Mouse (Mus musculus) telencephalon, adult 2 months (tissue): ENCODE data around the gene Sh3pxd2a.
"Not testable (repeated sequence)": the region's sequence is repeated elsewhere in the genome, so short reads cannot be mapped to it uniquely, and the experiment has no call there.

Experiments
- DNase-seq: peaks from one replicate; pipeline ENCODE4 v3.0.0-alpha.2; 2011; ENCODE audit warnings: low read depth, low spot score

Sh3pxd2a gene

GRCm38 (mm10) chr19:47409142-47409541 is 55.1 kb downstream of the Sh3pxd2a start:
- DNase-seq, result no peak

GRCm38 (mm10) chr19:47408656-47409055 is 55.5 kb downstream of the Sh3pxd2a start:
- DNase-seq, result no peak

GRCm38 (mm10) chr19:47407332-47407731 is 56.9 kb downstream of the Sh3pxd2a start:
- DNase-seq, result no peak

GRCm38 (mm10) chr19:47406524-47406923 is 57.7 kb downstream of the Sh3pxd2a start:
- no peak for DNase-seq

GRCm38 (mm10) chr19:47405548-47405947 is 58.7 kb downstream of the Sh3pxd2a start:
- DNase-seq, result no peak

GRCm38 (mm10) chr19:47403391-47404379 is 60.5 kb downstream of the Sh3pxd2a start:
- no peak for DNase-seq

GRCm38 (mm10) chr19:47402976-47403375 is 61.2 kb downstream of the Sh3pxd2a start:
- DNase-seq, result no peak

- no peak for DNase-seq
These were observed 61.7 kb downstream of the Sh3pxd2a start for GRCm38 (mm10) chr19:47402544-47402943.

GRCm38 (mm10) chr19:47399709-47400108 is 64.5 kb downstream of the Sh3pxd2a start:
- no peak for DNase-seq

GRCm38 (mm10) chr19:47399029-47399428 is 65.2 kb downstream of the Sh3pxd2a start:
- no peak for DNase-seq

- DNase-seq, result no peak
These were observed 66.1 kb downstream of the Sh3pxd2a start for GRCm38 (mm10) chr19:47397882-47398671.

- DNase-seq, result no peak
These were observed 68.9 kb downstream of the Sh3pxd2a start for GRCm38 (mm10) chr19:47395338-47395737.

- not testable (repeated sequence) for DNase-seq
These were observed 69.4 kb downstream of the Sh3pxd2a start for GRCm38 (mm10) chr19:47394781-47395180.

- DNase-seq, result no peak
These were observed 73.3 kb downstream of the Sh3pxd2a start for GRCm38 (mm10) chr19:47390878-47391277.

- DNase-seq, result no peak
These were observed 76.3 kb downstream of the Sh3pxd2a start for GRCm38 (mm10) chr19:47387887-47388286.

- no peak for DNase-seq
These were observed 76.8 kb downstream of the Sh3pxd2a start for GRCm38 (mm10) chr19:47387395-47387794.

- no peak for DNase-seq
These were observed 78.2 kb downstream of the Sh3pxd2a start for GRCm38 (mm10) chr19:47385971-47386370.

- no peak for DNase-seq
These were observed 79.6 kb downstream of the Sh3pxd2a start for GRCm38 (mm10) chr19:47384639-47385038.

GRCm38 (mm10) chr19:47384036-47384435 is 80.2 kb downstream of the Sh3pxd2a start:
- no peak for DNase-seq

GRCm38 (mm10) chr19:47382268-47382667 is 81.9 kb downstream of the Sh3pxd2a start:
- DNase-seq, result peak; percentile 9

- no peak for DNase-seq
These were observed 83.2 kb downstream of the Sh3pxd2a start for GRCm38 (mm10) chr19:47381011-47381410.

GRCm38 (mm10) chr19:47379141-47379540 is 85.1 kb downstream of the Sh3pxd2a start:
- no peak for DNase-seq
